Mouse (Mus musculus): ENCODE data around the gene Plcb3.

Plcb3 gene

GRCm38 (mm10) chr19:6940396-6941351 lies 35.6 kb downstream of the Plcb3 start:
- TF ChIP-seq GATA4 (IDR thresholded peaks at IDR 0.05; ENCODE audit: insufficient replicate concordance, low read length): no peak

- TF ChIP-seq GATA4 (IDR thresholded peaks at IDR 0.05; ENCODE audit: insufficient replicate concordance, low read length): no peak
Measured at GRCm38 (mm10) chr19:6939106-6940002, 36.9 kb downstream of the Plcb3 start.

- TF ChIP-seq GATA4 (IDR thresholded peaks at IDR 0.05; ENCODE audit: insufficient replicate concordance, low read length): no peak
Measured at GRCm38 (mm10) chr19:6937541-6938465, 38.5 kb downstream of the Plcb3 start.

GRCm38 (mm10) chr19:6936299-6936698 lies 40.0 kb downstream of the Plcb3 start:
- TF ChIP-seq GATA4 (IDR thresholded peaks at IDR 0.05; ENCODE audit: insufficient replicate concordance, low read length): no peak

DNA sequence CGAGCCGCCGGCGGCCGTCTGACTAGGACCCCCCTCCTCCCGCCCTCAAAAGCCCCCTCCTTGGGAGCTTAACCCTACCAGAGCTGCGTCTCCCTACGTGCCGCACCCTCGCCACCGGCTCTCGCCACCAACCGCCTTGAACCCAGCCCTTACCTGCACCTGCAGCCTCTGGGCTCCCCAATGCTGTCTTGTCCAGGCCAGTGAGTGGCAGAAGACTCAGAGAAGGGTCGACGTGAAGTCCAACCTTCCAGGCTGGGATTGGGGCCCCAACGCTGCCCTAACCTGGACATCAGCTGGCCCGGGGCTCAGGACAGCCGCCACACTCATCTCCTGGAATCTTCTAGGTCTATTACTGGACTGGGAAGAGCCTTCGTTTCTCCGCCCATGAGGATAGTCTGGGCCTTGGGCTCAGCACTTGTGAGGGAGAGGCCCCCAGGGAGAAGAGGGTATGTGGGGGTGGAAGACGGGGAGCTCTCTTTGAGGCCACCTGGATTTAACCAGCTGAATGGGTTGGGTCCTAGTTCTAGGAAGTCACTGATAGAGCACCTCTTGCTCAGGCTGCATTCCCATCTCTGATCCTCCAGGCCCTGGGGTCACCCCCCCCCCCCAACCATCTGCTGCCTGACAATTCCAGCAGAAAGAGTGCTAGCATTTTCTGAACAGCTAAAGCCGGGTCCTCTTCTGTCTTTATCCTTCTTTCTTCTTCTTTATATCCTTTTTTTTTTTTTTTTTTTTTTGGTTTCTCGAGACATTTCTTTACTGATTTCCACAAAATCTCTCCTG lies 41.9 kb downstream of the Plcb3 start, which contains the start of gene Kcnk4:
Gene Kcnk4, minus strand, starts transcription at position 321 of the 783 bp plus-strand sequence.
- no peak for TF ChIP-seq GATA4 (IDR thresholded peaks at IDR 0.05; ENCODE audit: insufficient replicate concordance, low read length)

GRCm38 (mm10) chr19:6933436-6934194 lies 42.7 kb downstream of the Plcb3 start:
- TF ChIP-seq GATA4 (IDR thresholded peaks at IDR 0.05; ENCODE audit: insufficient replicate concordance, low read length): no peak

DNA sequence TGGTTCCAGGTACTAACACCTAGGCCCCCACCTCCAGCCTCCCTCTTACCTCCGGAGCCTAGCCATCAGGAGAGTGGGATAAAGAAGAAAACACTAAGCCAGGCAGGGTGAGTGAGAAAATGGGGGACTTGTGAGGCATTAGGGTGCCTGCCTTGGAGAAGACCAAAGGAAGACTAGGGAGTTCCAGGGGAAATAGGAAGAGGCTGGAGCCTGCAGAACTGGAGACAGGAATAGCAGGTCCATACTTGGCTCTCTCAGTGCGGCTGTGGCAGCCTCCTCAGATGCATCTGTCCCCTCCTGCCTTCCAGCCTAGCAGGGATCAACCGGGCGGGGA lies 43.2 kb downstream of the Plcb3 start:
- TF ChIP-seq GATA4 (IDR thresholded peaks at IDR 0.05; ENCODE audit: insufficient replicate concordance, low read length): no peak

GRCm38 (mm10) chr19:6932018-6932417 lies 44.3 kb downstream of the Plcb3 start:
- TF ChIP-seq GATA4 (IDR thresholded peaks at IDR 0.05; ENCODE audit: insufficient replicate concordance, low read length): no peak

DNA sequence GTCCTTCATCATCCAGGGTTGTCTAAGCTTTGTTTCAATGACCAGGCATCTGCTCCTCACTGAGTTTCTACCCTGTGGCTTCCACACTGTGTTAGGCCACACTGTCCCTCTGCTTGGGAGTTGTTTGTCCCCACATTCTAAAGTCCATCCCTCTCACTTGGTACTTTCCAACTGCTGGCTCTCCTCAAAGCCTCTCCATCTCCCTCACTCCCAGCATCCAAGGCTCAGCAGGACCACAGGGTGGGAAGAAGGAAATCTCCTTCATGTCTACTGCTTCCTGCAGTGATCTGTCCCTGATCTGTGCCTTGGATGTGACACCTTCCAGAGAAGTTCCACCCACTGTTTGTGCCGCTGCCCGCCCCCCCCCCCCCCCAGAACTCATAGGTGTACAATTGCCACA lies 45.3 kb downstream of the Plcb3 start:
- TF ChIP-seq GATA4 (IDR thresholded peaks at IDR 0.05; ENCODE audit: insufficient replicate concordance, low read length): no peak

- no peak for TF ChIP-seq GATA4 (IDR thresholded peaks at IDR 0.05; ENCODE audit: insufficient replicate concordance, low read length)
Measured at GRCm38 (mm10) chr19:6928080-6928479, 48.2 kb downstream of the Plcb3 start.

DNA sequence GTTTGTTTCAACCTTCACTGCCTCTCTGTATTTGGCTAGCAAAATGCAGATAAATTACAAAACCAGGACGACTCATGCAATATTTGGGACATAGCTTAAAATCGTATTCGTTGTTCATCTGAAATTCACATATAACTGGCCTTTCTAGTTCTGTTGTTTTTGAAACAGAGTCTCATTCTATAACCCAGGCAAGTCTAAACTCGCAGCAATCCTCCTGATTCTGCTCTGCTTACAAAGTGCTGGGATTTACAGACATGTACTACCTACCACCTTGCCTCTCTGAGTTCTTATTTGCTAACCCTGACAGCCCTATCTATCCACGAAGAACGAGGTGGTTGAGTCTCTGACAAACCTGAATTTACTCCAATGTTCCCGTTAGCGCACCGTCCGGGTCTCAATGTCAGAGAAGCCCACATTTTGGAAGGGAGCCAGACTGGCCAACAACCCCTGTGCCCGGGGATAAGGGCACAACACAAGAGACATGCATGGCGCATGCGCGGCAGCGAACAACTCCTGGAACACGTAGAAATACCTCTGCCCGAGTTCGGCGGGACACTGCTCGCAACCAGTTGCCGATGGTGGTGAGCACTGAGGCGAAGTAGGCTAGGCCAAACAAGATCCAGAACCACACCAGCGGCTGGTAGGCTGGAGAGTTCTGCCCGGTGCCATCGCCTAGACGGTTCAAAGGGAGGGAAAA lies 49.6 kb downstream of the Plcb3 start:
- TF ChIP-seq GATA4 (IDR thresholded peaks at IDR 0.05; ENCODE audit: insufficient replicate concordance, low read length): no peak

GRCm38 (mm10) chr19:6925611-6926329 lies 50.5 kb downstream of the Plcb3 start:
- TF ChIP-seq GATA4 (IDR thresholded peaks at IDR 0.05; ENCODE audit: insufficient replicate concordance, low read length): no peak
